10 mouse cellular contexts compared by ENCODE assay signal in the genomic region with DNA sequence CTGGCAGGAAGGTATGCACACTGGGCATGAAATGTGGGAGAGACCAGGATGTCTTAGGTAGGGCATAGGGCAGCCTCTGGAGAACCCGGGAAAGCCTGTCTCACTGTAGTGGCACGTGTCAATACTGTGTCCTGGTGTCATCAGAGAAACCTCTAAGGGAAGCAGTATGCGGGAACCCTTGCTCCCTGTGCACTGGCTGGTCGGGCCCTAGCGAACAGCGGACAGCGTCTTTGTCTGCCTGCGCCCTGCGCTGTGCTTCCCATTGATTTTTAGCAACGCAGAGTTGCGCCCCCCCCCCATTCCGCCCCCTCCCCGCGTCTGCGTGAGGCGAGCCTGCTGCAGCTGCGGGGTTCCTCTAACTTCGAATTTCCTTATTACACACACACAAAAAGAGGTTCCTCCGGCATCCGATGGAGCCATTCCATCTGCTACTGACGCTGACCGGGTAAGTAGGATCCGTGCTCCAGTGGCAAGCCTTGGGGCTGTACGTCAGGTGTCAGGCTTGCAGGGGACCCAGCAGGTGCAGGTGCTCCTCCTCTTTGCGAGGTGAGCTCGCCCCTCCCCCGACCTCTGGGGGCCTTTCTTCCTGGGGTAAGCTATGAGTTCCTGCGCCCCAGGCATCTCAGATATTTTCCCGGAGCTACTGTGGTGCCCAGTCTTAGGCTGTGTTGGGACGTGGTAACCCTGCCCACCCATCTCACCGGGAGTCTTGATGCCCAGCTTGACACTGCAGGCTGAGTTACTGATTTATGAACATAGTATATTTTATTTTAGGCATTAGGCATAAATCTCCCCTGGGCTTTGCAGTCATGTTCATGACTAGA.
A peak's percentile ranks its signal among the peaks of the same experiment; 100 is the strongest.
DNase-seq lines count a peak whose midpoint lies in the region; ATAC-seq and TF ChIP-seq lines count a peak whose summit lies in the region.
"Had no signal": no experiment of that assay in that cellular context is flagged by ENCODE, and none has a peak within 500 bp of the region (broad histone marks: within the 10 kb centered on the region; RNA-seq: fewer than 3 reads in every experiment).

No protein-coding gene starts in this region.

- peak; percentile 46 for ATAC-seq in forebrain, embryonic 16.5 days
- ATAC-seq in midbrain, embryonic 11.5 days (ENCODE audit: low FRiP score), result peak; percentile 80

- H3K4me3 ChIP-seq in E14TG2a.4 (replicated peaks; ENCODE audit: low read length), result peak overlapping the region; percentile 56
- H3K4me3 ChIP-seq in forebrain, embryonic 16.5 days (replicated peaks; ENCODE audit: low read length), result peak overlapping the region; percentile 35
- H3K4me3 ChIP-seq in midbrain, embryonic 11.5 days (ENCODE audit: low read depth, low read length), result peak overlapping the region; percentile 32
- H3K4me3 ChIP-seq: liver, embryonic 15.5 days had no signal

- no peak overlapping the region for H3K27ac ChIP-seq in forebrain, embryonic 16.5 days (ENCODE audit: low read length)
- no peak overlapping the region for H3K27ac ChIP-seq in midbrain, embryonic 11.5 days (ENCODE audit: low read depth, low read length)
- H3K27ac ChIP-seq: liver, embryonic 15.5 days had no signal

- H3K9ac ChIP-seq in forebrain, embryonic 16.5 days (replicated peaks; ENCODE audit: low read depth, low read length), result peak overlapping the region; percentile 41
- H3K9ac ChIP-seq in midbrain, embryonic 11.5 days (ENCODE audit: low read length), result peak overlapping the region; percentile 53
- H3K9ac ChIP-seq: liver, embryonic 15.5 days had no signal

- no peaks in the 10 kb centered on the region for H3K36me3 ChIP-seq in E14TG2a.4 (ENCODE audit: insufficient read depth, low read length)
- H3K36me3 ChIP-seq in forebrain, embryonic 16.5 days (ENCODE audit: control insufficient read depth, insufficient read depth), result no peaks in the 10 kb centered on the region
- no peaks in the 10 kb centered on the region for H3K36me3 ChIP-seq in midbrain, embryonic 11.5 days (ENCODE audit: control insufficient read depth, insufficient read depth, low read length)
- H3K36me3 ChIP-seq: liver, embryonic 15.5 days had no signal

- TF ChIP-seq CTCF in E14TG2a.4 (conservative IDR thresholded peaks at IDR 0.05; ENCODE audit: low read length), result no peak

- H3K4me2 ChIP-seq in forebrain, embryonic 16.5 days (ENCODE audit: low read length), result peak overlapping the region; percentile 50
- H3K4me2 ChIP-seq in midbrain, embryonic 11.5 days, result peak overlapping the region; percentile 55
- H3K4me2 ChIP-seq: liver, embryonic 15.5 days had no signal

- 0 out of 2 replicates have a peak, but pooled peaks cover 3% of the 10 kb centered on the region for H3K4me1 ChIP-seq in E14TG2a.4 (replicated peaks; ENCODE audit: low read depth, low read length)
- H3K4me1 ChIP-seq in forebrain, embryonic 16.5 days (replicated peaks; ENCODE audit: control insufficient read depth, insufficient read depth, low read length), result peaks cover 15% of the 10 kb centered on the region
- no peaks in the 10 kb centered on the region for H3K4me1 ChIP-seq in midbrain, embryonic 11.5 days (ENCODE audit: control insufficient read depth, insufficient read depth, low read length)
- H3K4me1 ChIP-seq: liver, embryonic 15.5 days had no signal

- 1% methylated on average over 31 of the region's 31 CpGs for WGBS in forebrain, embryonic 16.5 days
- WGBS in midbrain, embryonic 11.5 days, result 1% methylated on average over 31 of the region's 31 CpGs

- peak; percentile 10 for DNase-seq in R1 (ENCODE audit: low read depth, low spot score)
- DNase-seq in midbrain, embryonic 11.5 days (ENCODE audit: low spot score, missing footprints), result peak; percentile 92
- DNase-seq in adrenal gland, postnatal 36 days, result no peak
- no peak for DNase-seq in frontal cortex, postnatal 10 days (ENCODE audit: low spot score in 2 of 2)
- DNase-seq in kidney, adult 8-10 months, result no peak
- DNase-seq in thymus, postnatal 25 days, result no peak
- DNase-seq: kidney, adult 11 months had no signal

- peaks cover 33% of the 10 kb centered on the region for H3K27me3 ChIP-seq in E14TG2a.4 (ENCODE audit: insufficient read depth, low read length)
- 0 out of 2 replicates have a peak, but pooled peaks cover 7% of the 10 kb centered on the region for H3K27me3 ChIP-seq in forebrain, embryonic 16.5 days (replicated peaks; ENCODE audit: control insufficient read depth, insufficient read depth, low read length)
- peaks cover 15% of the 10 kb centered on the region; the same call in 1 of the 2 replicates for H3K27me3 ChIP-seq in midbrain, embryonic 11.5 days (ENCODE audit: control insufficient read depth, insufficient read depth, low read length)

- no peaks in the 10 kb centered on the region for H3K9me3 ChIP-seq in E14TG2a.4 (ENCODE audit: low read length)
- no peaks in the 10 kb centered on the region for H3K9me3 ChIP-seq in forebrain, embryonic 16.5 days (ENCODE audit: control insufficient read depth, low read length)
- no peaks in the 10 kb centered on the region for H3K9me3 ChIP-seq in midbrain, embryonic 11.5 days (ENCODE audit: control insufficient read depth, low read length)
- H3K9me3 ChIP-seq: liver, embryonic 15.5 days had no signal

Comparison
In these comparisons a context has a peak if more than half of its experiments do, and no peak if none do; other contexts are left out.
1. DNase-seq: peak in R1 (single experiment) and midbrain, embryonic 11.5 days (single experiment); none in adrenal gland, postnatal 36 days (0 of 2), frontal cortex, postnatal 10 days (0 of 2), kidney, adult 8-10 months (0 of 2) and thymus, postnatal 25 days (single experiment).
2. Peak in every context shown above with its lines, with median percentiles within 50 percentile points of each other: H3K4me3 ChIP-seq.